Mouse (Mus musculus): Measurements from ENCODE around the gene Tcaim. TPM values are rescaled to one million over a fixed set of nuclear protein-coding genes. Genes with fewer than 3 reads are reported as not detected.

The Tcaim gene
- polyA plus RNA-seq, 1 experiment from 2014 or later, result 6.1 TPM

- Histone ChIP-seq H3K4me3 (no peak overlapping the region), H3K9me3 (peaks cover 38% of the 10 kb centered on the region), H3K27me3 (ENCODE audit: poor library complexity, severe bottlenecking) (no peaks in the 10 kb centered on the region), H3K4me1 (peaks cover 12% of the 10 kb centered on the region), H3K36me3 (replicated peaks) (peaks cover 79% of the 10 kb centered on the region), H3K27ac (no peak overlapping the region)
- DNase-seq (ENCODE audit: extremely low spot score, low spot score), result no peak
Observed at GRCm38 (mm10) chr9:122860752-122861151, 55.4 kb downstream of the Tcaim start.

DNA sequence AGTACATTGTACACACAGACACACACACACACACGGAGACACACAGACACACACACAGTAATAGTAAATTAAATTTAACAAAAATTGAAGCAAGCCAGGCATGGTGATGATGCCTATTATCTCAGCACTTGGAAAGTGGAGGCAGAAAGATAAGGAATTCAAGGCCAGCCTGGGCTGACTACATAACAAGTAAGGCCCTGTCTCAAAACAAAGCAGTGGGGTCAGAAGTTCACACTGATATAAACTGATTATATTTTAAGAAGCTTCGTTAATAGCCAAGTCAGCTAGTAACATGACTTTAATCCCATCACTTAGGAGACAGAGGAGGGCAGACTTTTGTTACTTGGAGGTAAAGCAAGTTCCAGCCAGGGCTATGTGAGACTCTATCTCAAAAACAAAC, 58.4 kb downstream of the Tcaim start:
- H3K27ac ChIP-seq, result no peak overlapping the region
- no peak for DNase-seq (ENCODE audit: extremely low spot score, low spot score)
- peaks cover 40% of the 10 kb centered on the region for H3K9me3 ChIP-seq
- peaks cover 49% of the 10 kb centered on the region for H3K36me3 ChIP-seq (replicated peaks)
- no peak overlapping the region for H3K4me3 ChIP-seq
- 95% methylated on average over 2 of the region's 2 CpGs for WGBS
- H3K4me1 ChIP-seq, result peaks cover 12% of the 10 kb centered on the region
- no peaks in the 10 kb centered on the region for H3K27me3 ChIP-seq (ENCODE audit: poor library complexity, severe bottlenecking)

GRCm38 (mm10) chr9:122864848-122865247, 59.5 kb downstream of the Tcaim start:
- H3K36me3 ChIP-seq (replicated peaks), result peaks cover 38% of the 10 kb centered on the region
- H3K27ac ChIP-seq, result no peak overlapping the region
- H3K4me1 ChIP-seq, result peaks cover 12% of the 10 kb centered on the region
- H3K9me3 ChIP-seq, result peaks cover 28% of the 10 kb centered on the region
- no peak for DNase-seq (ENCODE audit: extremely low spot score, low spot score)
- H3K27me3 ChIP-seq (ENCODE audit: poor library complexity, severe bottlenecking), result no peaks in the 10 kb centered on the region
- 70% methylated on average over 3 of the region's 3 CpGs for WGBS
- H3K4me3 ChIP-seq, result peak overlapping the region; percentile 86

GRCm38 (mm10) chr9:122865697-122866166, 60.4 kb downstream of the Tcaim start, which contains the start of gene Zfp445:
Zfp445 (minus strand) TSS chr9:122866006.
- H3K4me1 ChIP-seq, result peaks cover 12% of the 10 kb centered on the region
- DNase-seq (ENCODE audit: extremely low spot score, low spot score), result peak; percentile 89
- no peaks in the 10 kb centered on the region for H3K27me3 ChIP-seq (ENCODE audit: poor library complexity, severe bottlenecking)
- peaks cover 29% of the 10 kb centered on the region for H3K36me3 ChIP-seq (replicated peaks)
- peak within 1 kb of the TSS; percentile 95 for H3K27ac ChIP-seq
- peaks cover 20% of the 10 kb centered on the region for H3K9me3 ChIP-seq
- peak within 1 kb of the TSS; percentile 86 for H3K4me3 ChIP-seq
- WGBS, result under 1% methylated on average over 34 of the region's 34 CpGs

GRCm38 (mm10) chr9:122866192-122866591, 60.9 kb downstream of the Tcaim start:
- Histone ChIP-seq H3K27ac (peak overlapping the region; percentile 95), H3K36me3 (replicated peaks) (peaks cover 25% of the 10 kb centered on the region), H3K4me1 (peaks cover 12% of the 10 kb centered on the region), H3K4me3 (peak overlapping the region; percentile 86), H3K27me3 (ENCODE audit: poor library complexity, severe bottlenecking) (no peaks in the 10 kb centered on the region), H3K9me3 (peaks cover 15% of the 10 kb centered on the region)
- no peak for DNase-seq (ENCODE audit: extremely low spot score, low spot score)
- WGBS, result 96% methylated on average over 4 of the region's 4 CpGs

- H3K27me3 ChIP-seq (ENCODE audit: poor library complexity, severe bottlenecking), result no peaks in the 10 kb centered on the region
- H3K4me3 ChIP-seq, result no peak overlapping the region
- WGBS, result 81% methylated on average over 4 of the region's 4 CpGs
- no peak overlapping the region for H3K27ac ChIP-seq
- H3K9me3 ChIP-seq, result no peaks in the 10 kb centered on the region
- H3K36me3 ChIP-seq (replicated peaks), result no peaks in the 10 kb centered on the region
- H3K4me1 ChIP-seq, result no peaks in the 10 kb centered on the region
- no peak for DNase-seq (ENCODE audit: extremely low spot score, low spot score)
Observed at GRCm38 (mm10) chr9:122872595-122872994, 67.3 kb downstream of the Tcaim start.

- WGBS, result 71% methylated on average over 1 of the region's 1 CpGs
- Histone ChIP-seq H3K27me3 (ENCODE audit: poor library complexity, severe bottlenecking) (no peaks in the 10 kb centered on the region), H3K9me3 (no peaks in the 10 kb centered on the region), H3K4me1 (no peaks in the 10 kb centered on the region), H3K27ac (no peak overlapping the region), H3K36me3 (replicated peaks) (no peaks in the 10 kb centered on the region), H3K4me3 (no peak overlapping the region)
- DNase-seq (ENCODE audit: extremely low spot score, low spot score), result no peak
Observed at GRCm38 (mm10) chr9:122874653-122875052, 69.3 kb downstream of the Tcaim start.

DNA sequence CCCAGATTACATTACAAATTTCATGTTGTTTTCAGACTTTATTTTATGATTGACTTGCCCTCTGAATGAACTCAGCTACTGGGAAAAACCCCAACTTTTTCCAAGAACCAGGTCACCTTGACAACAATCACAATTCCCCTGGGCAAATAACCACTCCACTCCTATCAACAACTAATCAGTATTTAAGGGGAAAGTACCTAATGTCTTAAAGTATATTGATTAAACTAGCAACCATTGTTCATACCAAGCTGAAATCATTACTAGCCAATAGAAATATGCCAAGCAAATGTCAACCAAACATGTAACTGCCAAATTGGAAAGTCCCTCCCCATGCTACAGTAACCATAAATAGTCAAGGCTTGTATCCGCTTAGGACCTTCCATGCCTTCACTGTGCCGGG, 69.8 kb downstream of the Tcaim start:
- Histone ChIP-seq H3K9me3 (no peaks in the 10 kb centered on the region), H3K27me3 (ENCODE audit: poor library complexity, severe bottlenecking) (no peaks in the 10 kb centered on the region), H3K27ac (no peak overlapping the region), H3K4me3 (no peak overlapping the region), H3K4me1 (no peaks in the 10 kb centered on the region), H3K36me3 (replicated peaks) (no peaks in the 10 kb centered on the region)
- 91% methylated on average over 2 of the region's 2 CpGs for WGBS
- no peak for DNase-seq (ENCODE audit: extremely low spot score, low spot score)

DNA sequence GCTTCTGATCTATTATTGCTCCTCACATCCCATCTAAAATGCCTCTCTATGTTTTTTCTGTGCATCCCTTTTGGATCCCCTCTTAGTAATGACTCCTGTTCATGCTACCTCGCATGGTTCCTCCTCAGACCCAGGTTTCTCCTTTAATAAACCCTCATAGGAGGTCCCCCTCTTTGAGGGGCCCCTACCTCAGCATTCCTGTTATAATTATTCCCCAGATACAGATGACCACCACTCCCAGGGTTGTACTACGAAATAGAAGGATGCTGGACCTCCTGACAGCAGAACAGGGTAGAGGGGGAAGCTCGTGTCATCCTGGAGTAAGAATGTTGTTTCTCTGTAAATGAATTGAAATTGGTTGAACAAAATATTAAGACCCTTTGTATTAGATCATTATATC, 80.0 kb downstream of the Tcaim start, which contains the start of gene Zkscan7:
Zkscan7 (plus strand) TSS at position 301 of the 400 bp plus-strand sequence.
- H3K4me1 ChIP-seq, result peaks cover 16% of the 10 kb centered on the region
- WGBS, result 83% methylated on average over 3 of the region's 3 CpGs
- DNase-seq (ENCODE audit: extremely low spot score, low spot score), result no peak
- H3K27me3 ChIP-seq (ENCODE audit: poor library complexity, severe bottlenecking), result 0 out of 2 replicates have a peak, but pooled peaks cover 5% of the 10 kb centered on the region
- no peaks in the 10 kb centered on the region for H3K9me3 ChIP-seq
- H3K36me3 ChIP-seq (replicated peaks), result peaks cover 6% of the 10 kb centered on the region; the same call in 1 of the 2 replicates
- H3K4me3 ChIP-seq, result peak within 1 kb of the TSS; percentile 87
- peak within 1 kb of the TSS; percentile 87 for H3K27ac ChIP-seq

Other genes starting within 250 kb of the Tcaim start
- gene Topaz1, start 58.2 kb upstream of the Tcaim start, polyA plus RNA-seq (2016; fragmentation: Nextera tagmentation; extraction: Ambion mirVana), result not detected in 2 replicates
- 0.28 and 0.33 TPM in 2 replicates for gene Gm35549, start 38.5 kb downstream of the Tcaim start, polyA plus RNA-seq (2016; fragmentation: Nextera tagmentation; extraction: Ambion mirVana)
- gene Zfp445, start 60.5 kb downstream of the Tcaim start, polyA plus RNA-seq (2016; fragmentation: Nextera tagmentation; extraction: Ambion mirVana), result 82.3 and 83.3 TPM in 2 replicates
- 4.7 and 4.9 TPM in 2 replicates for gene Zkscan7, start 80.1 kb downstream of the Tcaim start, polyA plus RNA-seq (2016; fragmentation: Nextera tagmentation; extraction: Ambion mirVana)
- gene Zfp105, start 117.5 kb downstream of the Tcaim start, polyA plus RNA-seq (2016; fragmentation: Nextera tagmentation; extraction: Ambion mirVana), result 30.9 and 31.6 TPM in 2 replicates
- 19.5 and 19.9 TPM in 2 replicates for gene 1110059G10Rik, start 145.5 kb downstream of the Tcaim start, polyA plus RNA-seq (2016; fragmentation: Nextera tagmentation; extraction: Ambion mirVana)
- 109 and 114 TPM in 2 replicates for gene Kif15, start 145.5 kb downstream of the Tcaim start, polyA plus RNA-seq (2016; fragmentation: Nextera tagmentation; extraction: Ambion mirVana)
- 15.4 and 17.8 TPM in 2 replicates for gene Tmem42, start 215.8 kb downstream of the Tcaim start, polyA plus RNA-seq (2016; fragmentation: Nextera tagmentation; extraction: Ambion mirVana)
- 0.36 and 0.43 TPM in 2 replicates for gene Tgm4, start 229.2 kb downstream of the Tcaim start, polyA plus RNA-seq (2016; fragmentation: Nextera tagmentation; extraction: Ambion mirVana)

Data from forebrain, embryonic 10.5 days (tissue).